Mouse (Mus musculus): Measurements from ENCODE around the gene Ppp2r3a.

DNA sequence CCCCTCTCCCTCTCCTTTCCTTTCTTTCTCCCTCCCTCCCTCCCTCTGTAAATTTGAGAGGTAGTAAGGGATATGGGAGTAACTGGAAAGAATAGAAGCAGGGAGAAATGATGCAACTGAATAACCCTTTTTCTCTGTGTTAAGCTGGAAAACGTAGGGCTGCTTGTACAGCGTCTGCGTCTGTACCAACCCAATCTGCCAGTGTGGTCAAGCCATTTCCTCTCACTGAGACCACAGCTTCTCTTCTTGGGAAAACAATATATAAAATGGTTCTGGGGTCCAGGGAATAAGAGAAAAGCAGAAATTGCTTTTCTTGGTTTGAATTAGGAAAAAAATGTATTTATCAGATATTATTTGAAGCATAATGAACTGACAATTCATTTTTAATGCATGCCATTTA lies 21.6 kb downstream of the Ppp2r3a start:
- TF ChIP-seq CTCF (conservative IDR thresholded peaks at IDR 0.05; ENCODE audit: low read length) (no peak), NANOG (IDR thresholded peaks at IDR 0.05; ENCODE audit: borderline replicate concordance, low read length) (no peak), POU5F1 (IDR thresholded peaks at IDR 0.05; ENCODE audit: borderline replicate concordance, low read length) (no peak)

All from E14TG2a.4 (cell line).